Mouse (Mus musculus): Measurements from ENCODE around the gene Irf7. TPM values are rescaled to one million over a fixed set of nuclear protein-coding genes. Genes with fewer than 3 reads are reported as not detected.

The Irf7 gene
- polyA plus RNA-seq (2012; ENCODE audit: low replicate concordance): 136 and 455 TPM in 2 replicates

DNA sequence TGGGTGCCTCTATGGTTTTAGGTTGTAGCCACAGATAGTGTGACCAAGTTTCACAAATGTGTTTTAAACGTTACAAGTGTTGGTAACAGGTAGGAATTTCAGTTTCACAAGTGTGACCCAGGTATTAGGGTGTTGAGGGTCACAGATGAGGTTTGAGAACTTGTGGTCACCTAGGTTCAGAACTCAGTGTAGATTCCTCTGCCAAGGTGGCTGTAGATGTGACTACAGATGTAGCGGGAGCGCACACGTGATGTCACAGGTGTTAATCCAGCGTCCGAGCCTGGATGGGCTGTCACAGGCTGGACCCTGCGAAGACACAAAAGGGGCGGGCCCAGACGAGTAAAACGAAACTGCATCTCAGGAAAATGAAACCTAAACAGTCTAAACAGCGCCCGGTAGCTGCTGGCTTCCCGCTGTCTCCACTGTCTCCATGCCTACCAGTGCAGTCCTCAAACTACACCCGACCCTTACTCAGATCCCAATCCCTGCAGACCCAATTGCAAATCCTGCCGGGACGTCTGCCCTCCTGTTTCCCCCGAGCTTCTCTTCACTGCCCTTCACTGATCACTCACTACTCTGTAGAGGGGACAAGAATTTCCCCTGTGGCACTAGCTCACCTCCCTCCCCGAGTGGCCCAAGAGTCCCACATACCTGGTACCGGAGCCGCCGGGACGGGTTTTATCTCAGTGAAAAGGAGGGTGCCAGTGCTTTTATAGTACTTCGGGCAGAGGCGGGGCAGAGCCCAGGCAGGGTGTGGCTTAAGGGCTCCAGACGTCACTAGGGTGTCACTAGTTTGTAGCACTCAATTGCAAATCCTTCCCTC is at the start of gene Irf7:
Gene Irf7, minus strand, starts transcription at position 743 of the 823 bp plus-strand sequence.

DNA sequence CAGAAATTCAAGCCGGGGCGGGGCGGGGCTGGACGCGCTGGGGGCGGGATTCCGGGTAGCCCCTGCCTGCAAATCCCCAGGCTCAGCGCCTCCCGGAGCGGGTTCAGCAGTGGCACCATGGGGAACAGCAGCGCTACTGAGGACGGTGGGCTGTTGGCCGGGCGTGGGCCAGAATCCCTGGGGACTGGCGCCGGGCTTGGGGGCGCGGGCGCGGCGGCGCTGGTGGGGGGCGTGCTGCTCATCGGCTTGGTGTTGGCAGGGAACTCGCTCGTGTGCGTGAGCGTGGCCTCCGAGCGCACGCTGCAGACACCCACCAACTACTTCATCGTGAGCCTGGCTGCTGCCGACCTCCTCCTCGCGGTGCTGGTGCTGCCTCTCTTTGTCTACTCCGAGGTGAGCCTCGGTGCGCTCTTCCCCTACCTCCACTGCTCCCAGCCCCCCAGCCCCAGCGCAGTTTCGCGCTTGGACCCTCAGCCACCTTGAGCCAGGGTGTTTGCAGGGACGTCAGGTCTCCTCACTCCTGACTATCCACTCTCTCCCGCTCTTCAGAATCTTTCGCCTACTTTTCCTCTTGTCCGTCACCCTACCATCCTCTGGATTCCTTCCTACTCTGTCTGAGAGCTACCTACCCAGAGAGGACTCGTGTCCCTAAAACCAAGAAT is 25.8 kb upstream of the Irf7 start, which contains the start of gene Drd4:
Gene Drd4, plus strand, starts transcription at position 86 of the 662 bp plus-strand sequence.

DNA sequence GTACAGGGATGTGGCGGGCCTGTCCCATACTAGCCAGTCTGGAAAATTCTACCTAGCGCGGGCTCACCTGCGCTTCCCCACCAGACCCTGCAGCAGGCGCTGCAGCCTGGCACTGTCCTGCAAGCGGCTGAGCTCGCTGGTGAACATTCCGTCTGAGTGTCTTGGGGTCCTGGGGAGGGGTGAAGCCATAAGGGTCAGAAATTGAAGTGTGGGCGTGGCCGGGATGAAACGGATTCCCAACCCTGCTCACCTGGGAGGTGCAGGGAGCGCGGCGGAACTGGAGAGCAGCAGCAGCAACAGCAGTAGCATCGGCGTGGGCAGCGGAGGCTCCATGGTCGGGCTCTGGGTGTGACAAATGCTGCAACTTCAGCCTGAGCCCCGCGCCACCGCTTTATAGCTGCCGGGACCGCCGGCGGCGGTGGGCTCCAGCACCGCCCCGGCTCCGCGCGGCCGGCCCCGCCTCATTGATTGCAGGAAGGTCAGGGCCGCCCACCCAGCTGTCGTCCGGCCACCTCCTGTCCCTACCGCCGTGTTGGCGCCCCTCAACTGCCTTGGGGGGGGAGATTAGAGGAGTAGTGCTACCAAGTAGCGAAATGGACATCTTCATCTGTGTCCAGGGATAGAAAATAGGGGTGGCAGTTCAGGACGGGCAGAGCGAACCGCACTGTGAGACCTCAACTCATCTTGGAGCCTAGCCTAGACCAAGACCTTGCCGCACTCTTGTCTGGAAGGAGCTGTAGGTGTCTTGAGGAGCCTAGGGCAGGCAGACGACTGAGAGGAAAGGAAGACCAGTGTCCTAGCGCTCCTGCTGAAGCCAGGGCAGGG is 12.7 kb upstream of the Irf7 start, which contains the start of gene Sct:
Gene Sct, minus strand, starts transcription at position 368 of the 825 bp plus-strand sequence.

DNA sequence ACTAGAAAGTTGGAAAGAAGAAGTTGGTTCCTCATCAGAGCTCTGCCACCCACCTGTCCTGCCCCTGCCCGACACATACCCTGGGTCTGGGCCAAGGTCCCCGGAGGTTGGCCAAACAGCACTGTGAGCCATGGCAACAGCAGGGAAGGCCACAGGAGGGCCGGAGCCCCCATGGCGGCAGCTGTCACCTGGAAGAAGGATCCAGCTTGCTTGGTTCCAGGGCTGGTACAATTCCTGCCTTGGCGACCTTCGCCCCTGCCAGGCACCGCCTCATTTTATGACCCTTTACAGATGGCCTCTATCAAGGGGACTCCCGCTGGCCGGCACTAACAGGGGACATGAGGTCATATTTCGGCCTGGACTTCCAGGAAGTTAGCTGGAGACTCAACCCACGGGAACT is 10.3 kb upstream of the Irf7 start, which contains the start of gene Cdhr5:
Gene Cdhr5, minus strand, starts transcription at position 241 of the 400 bp plus-strand sequence.

DNA sequence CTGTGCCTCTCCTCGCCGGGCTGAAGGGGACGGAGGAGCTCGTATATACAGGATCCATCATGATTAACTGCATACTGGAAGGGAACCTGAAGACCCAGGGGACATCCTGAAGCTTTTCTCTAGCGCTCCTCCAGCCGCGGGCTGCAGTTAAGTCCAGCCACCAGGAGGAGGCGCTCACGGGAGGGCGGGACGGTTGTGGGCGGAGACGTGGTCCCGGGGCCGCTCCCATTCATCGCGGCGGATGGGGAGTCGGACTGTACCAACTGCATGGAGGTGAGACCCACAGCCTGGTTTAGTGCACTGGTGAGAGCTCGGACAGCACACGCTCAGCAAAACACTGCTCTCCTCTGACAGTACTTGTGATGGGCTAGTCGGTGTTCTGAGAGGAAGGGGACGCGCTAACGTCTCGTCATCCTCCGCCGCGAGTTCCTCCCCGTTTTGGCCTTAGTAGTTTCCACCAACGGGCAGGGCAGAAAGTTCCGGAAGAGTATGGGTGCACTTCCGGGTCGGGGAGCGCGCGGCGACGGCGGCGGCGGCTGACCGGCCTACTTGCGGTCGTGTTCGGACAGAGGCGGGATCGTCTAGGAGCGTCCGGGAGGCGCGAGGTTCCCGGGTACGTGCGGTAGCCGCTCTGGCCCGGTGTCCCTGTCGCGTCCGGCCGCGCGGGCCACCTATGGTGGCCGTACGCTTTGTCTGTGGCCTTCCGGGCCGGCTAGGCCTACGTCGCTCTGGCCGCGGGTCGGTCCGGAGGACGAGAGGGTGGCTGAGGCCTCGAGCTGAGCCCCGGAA is 37.8 kb downstream of the Irf7 start, which contains the start of gene Phrf1:
Gene Phrf1, plus strand, starts transcription at position 506 of the 789 bp plus-strand sequence.

DNA sequence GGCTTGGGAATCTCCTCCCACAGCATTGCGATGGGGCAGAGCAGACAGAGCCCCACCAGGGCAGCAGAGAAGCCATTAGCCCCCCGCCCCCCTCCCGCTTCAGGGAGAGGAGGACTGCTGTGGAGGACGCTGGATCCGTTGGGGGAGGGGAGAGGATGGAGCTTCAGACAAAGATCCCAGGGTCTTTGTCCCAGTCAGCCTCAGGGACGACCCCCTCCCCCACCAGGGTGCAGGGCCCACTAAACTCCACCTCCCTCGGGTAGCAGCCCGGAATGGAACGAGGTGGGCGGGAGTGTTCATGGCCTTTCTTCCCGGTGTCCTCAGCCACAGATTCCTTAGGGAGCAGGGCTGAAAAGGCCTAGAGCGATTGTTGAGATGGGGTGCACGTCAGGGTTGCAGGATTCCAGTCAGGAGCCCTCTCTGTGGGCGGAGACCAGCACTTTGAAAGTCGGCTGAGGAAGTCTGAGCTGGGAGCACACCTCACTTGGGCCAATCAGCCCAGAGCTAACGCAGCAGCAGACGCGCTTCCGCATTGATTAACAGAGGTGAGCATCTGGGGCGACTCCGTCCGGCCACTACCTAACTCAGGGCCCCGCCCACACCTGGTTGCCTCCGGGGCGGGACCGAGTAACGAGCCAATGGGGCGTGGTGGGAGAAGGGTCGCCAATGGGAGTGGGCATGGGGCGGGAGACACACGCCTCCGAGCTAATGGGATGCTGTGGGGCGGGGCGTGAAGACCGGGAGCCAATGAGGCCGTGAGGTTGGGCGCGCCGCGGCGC is 51.0 kb downstream of the Irf7 start, which contains the start of gene Rassf7:
Gene Rassf7, plus strand, starts transcription at position 760 of the 779 bp plus-strand sequence.

DNA sequence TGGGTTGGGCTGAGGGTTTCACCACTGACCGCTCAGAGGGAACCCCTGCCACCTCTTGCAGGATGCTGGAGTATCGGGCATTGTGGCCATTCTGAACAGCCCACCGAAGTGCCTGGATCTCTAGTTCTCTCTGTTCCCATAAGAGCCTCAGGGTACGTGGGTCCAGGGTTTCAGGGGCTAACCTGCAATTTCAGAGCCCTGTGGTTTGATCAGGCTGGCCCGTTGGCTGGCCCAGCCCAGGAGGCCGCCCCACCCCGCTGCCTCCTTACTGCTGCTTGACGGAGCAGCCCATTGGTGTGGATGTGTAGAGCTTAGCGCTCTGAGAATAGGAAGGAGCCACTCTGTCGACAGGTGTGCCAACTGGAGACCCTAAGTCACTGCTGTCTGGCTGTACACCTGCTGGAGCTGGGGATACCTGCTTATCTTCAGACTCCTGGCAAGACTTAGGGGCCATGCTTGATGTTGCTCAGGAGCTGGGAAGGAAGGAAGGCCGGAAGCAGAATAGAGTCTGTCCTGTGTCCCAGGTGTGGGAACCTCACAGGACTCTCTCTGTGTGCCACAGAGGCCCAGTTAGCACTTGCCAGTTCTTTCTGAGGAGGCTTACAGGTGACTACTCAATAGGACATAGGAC is 52.6 kb downstream of the Irf7 start, which contains the start of gene Lmntd2:
Gene Lmntd2, minus strand, starts transcription at position 476 of the 631 bp plus-strand sequence.

Other genes with a start within 250 kb of the Irf7 start
- gene Ifitm6, start 248.6 kb downstream of the Irf7 start, polyA plus RNA-seq (2012; ENCODE audit: low replicate concordance): 4.0 and 4.9 TPM in 2 replicates
- gene Gm17387, start 237.3 kb downstream of the Irf7 start, polyA plus RNA-seq (2012; ENCODE audit: low replicate concordance): not detected in 2 replicates
- 3.7 and 11.5 TPM in 2 replicates for gene B4galnt4, start 205.4 kb downstream of the Irf7 start, polyA plus RNA-seq (2012; ENCODE audit: low replicate concordance)
- 30.0 and 50.9 TPM in 2 replicates for gene Pkp3, start 188.3 kb downstream of the Irf7 start, polyA plus RNA-seq (2012; ENCODE audit: low replicate concordance)
- gene Sigirr, start 165.9 kb downstream of the Irf7 start, polyA plus RNA-seq (2012; ENCODE audit: low replicate concordance): 44.4 and 49.0 TPM in 2 replicates
- gene Ano9, start 148.7 kb downstream of the Irf7 start, polyA plus RNA-seq (2012; ENCODE audit: low replicate concordance): not detected in 2 replicates
- 25.5 and 46.6 TPM in 2 replicates for gene Ptdss2, start 144.1 kb downstream of the Irf7 start, polyA plus RNA-seq (2012; ENCODE audit: low replicate concordance)
- 9.0 and 40.5 TPM in 2 replicates for gene Rnh1, start 93.6 kb downstream of the Irf7 start, polyA plus RNA-seq (2012; ENCODE audit: low replicate concordance)
- gene Hras, start 72.5 kb downstream of the Irf7 start, polyA plus RNA-seq (2012; ENCODE audit: low replicate concordance): 32.3 and 36.1 TPM in 2 replicates
- 13.6 and 20.7 TPM in 2 replicates for gene Lrrc56, start 72.3 kb downstream of the Irf7 start, polyA plus RNA-seq (2012; ENCODE audit: low replicate concordance)
- 4.7 and 9.3 TPM in 2 replicates for gene Lmntd2, start 52.4 kb downstream of the Irf7 start, polyA plus RNA-seq (2012; ENCODE audit: low replicate concordance)
- gene Rassf7, start 50.6 kb downstream of the Irf7 start, polyA plus RNA-seq (2012; ENCODE audit: low replicate concordance): 18.6 and 26.2 TPM in 2 replicates
- gene Phrf1, start 37.7 kb downstream of the Irf7 start, polyA plus RNA-seq (2012; ENCODE audit: low replicate concordance): 119 and 133 TPM in 2 replicates
- 0.06 and 0.34 TPM in 2 replicates for gene Cdhr5, start 10.3 kb upstream of the Irf7 start, polyA plus RNA-seq (2012; ENCODE audit: low replicate concordance)
- gene Sct, start 12.7 kb upstream of the Irf7 start, polyA plus RNA-seq (2012; ENCODE audit: low replicate concordance): 0.21 TPM in 1 of 2 replicates, not detected in the other
- 0.11 TPM in 1 of 2 replicates, not detected in the other for gene Drd4, start 25.5 kb upstream of the Irf7 start, polyA plus RNA-seq (2012; ENCODE audit: low replicate concordance)
- gene Deaf1, start 61.2 kb upstream of the Irf7 start, polyA plus RNA-seq (2012; ENCODE audit: low replicate concordance): 16.9 and 54.5 TPM in 2 replicates
- 23.7 and 40.6 TPM in 2 replicates for gene Tmem80, start 61.3 kb upstream of the Irf7 start, polyA plus RNA-seq (2012; ENCODE audit: low replicate concordance)
- gene Eps8l2, start 72.4 kb upstream of the Irf7 start, polyA plus RNA-seq (2012; ENCODE audit: low replicate concordance): 0.34 and 0.65 TPM in 2 replicates
- 33.5 and 307 TPM in 2 replicates for gene Taldo1, start 125.7 kb upstream of the Irf7 start, polyA plus RNA-seq (2012; ENCODE audit: low replicate concordance)
- 9.9 and 18.8 TPM in 2 replicates for gene Gatd1, start 147.7 kb upstream of the Irf7 start, polyA plus RNA-seq (2012; ENCODE audit: low replicate concordance)
- gene Cend1, start 163.0 kb upstream of the Irf7 start, polyA plus RNA-seq (2012; ENCODE audit: low replicate concordance): 0.10 TPM in 1 of 2 replicates, not detected in the other
- gene Slc25a22, start 171.4 kb upstream of the Irf7 start, polyA plus RNA-seq (2012; ENCODE audit: low replicate concordance): 66.0 and 111 TPM in 2 replicates
- gene Pidd1, start 177.5 kb upstream of the Irf7 start, polyA plus RNA-seq (2012; ENCODE audit: low replicate concordance): 11.3 and 32.9 TPM in 2 replicates
- 3,922 and 5,182 TPM in 2 replicates for gene Rplp2, start 180.9 kb upstream of the Irf7 start, polyA plus RNA-seq (2012; ENCODE audit: low replicate concordance)
- gene Pnpla2, start 188.7 kb upstream of the Irf7 start, polyA plus RNA-seq (2012; ENCODE audit: low replicate concordance): 122 and 166 TPM in 2 replicates
- 4.4 and 5.5 TPM in 2 replicates for gene Cracr2b, start 194.6 kb upstream of the Irf7 start, polyA plus RNA-seq (2012; ENCODE audit: low replicate concordance)
- gene Cd151, start 200.9 kb upstream of the Irf7 start, polyA plus RNA-seq (2012; ENCODE audit: low replicate concordance): 7.4 and 23.0 TPM in 2 replicates
- 22.1 and 24.5 TPM in 2 replicates for gene Polr2l, start 208.7 kb upstream of the Irf7 start, polyA plus RNA-seq (2012; ENCODE audit: low replicate concordance)
- gene Tspan4, start 208.8 kb upstream of the Irf7 start, polyA plus RNA-seq (2012; ENCODE audit: low replicate concordance): 5.9 and 14.9 TPM in 2 replicates

Measured in hematopoietic multipotent progenitor cell, adult 10-12 weeks (in vitro differentiated cells).